Mouse (Mus musculus) CD4-positive, CD25-positive, alpha-beta regulatory T cell, adult 9 weeks (primary cell): Measurements from ENCODE around the gene Olfr702. TPM values are rescaled to one million over a fixed set of nuclear protein-coding genes. Genes with fewer than 3 reads are reported as not detected.

Experiments used
- polyA plus RNA-seq: library from polyadenylated mRNA; unstranded; fragments of 100-300 nt; shearing (Covaris generic); gene quantifications from one replicate; pipeline ENCODE4 v1.2.1, GENCODE M21; 2017

The Olfr702 gene
- polyA plus RNA-seq, result not detected

DNA sequence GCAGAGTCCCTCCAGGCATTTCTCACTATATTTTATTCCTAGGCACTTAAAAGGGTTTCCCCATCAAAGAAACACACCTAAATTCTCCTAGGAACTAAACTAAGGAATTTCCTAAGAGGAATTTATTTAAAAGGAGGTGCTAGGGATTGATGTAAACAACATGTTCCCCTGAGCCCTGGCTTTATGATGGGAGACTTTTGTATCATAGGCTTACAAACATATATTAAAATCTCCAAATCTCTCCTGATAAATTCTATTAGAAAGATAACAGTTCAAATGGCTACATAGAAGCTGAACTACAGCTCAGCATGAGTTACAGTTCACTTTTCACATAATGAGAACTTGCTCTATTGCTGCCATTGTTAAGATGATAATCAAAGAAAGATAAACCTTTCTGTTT is at the start of gene Olfr702:
Gene Olfr702 (minus strand): TSS at position 101 of the 400 bp plus-strand sequence.

DNA sequence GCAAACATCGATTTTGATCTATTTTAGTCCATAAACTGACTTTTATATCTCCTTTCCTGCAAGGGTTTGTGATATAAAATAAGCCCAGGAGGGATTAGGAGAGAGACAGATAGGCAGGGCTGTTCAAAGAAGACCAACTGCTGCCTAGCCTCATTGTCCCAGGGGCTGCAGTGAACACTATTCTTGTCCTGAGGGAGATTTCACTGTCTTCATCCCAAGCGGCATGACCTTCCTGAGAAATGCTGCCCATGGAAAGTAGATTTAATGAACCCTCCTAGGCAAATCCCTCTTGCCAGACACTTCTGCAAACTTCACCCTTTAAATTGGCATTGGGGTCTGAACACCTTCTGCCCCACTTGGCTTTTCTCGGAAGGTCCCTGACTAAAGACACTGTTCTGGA is 43.1 kb upstream of the Olfr702 start, which contains the start of gene Olfr705:
Gene Olfr705 (minus strand): TSS at position 101 of the 400 bp plus-strand sequence.

GRCm38 (mm10) chr7:106862885-106863284 is 29.2 kb upstream of the Olfr702 start, which contains the start of gene Olfr704:
Olfr704 (plus strand) TSS chr7:106863185.

DNA sequence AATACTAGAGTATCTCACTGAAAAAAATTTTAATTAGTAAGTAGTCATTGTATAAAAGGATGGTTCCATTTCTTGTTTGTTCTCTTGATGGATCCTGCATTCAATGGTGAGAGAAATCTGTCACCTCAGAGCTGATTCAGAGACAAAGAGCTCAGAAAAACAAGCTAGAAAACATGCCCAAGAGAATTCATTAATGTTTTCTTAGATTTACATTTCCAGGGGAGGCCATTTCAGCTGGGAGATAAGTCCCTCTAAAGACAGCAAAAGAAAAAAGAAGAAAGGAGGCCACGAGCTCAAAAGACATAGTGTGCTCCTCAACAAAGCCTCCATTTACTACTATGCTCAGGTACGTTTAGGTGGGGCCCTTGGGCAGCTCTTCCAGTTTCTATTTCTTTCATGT is 9.4 kb upstream of the Olfr702 start, which contains the start of gene Olfr703:
Gene Olfr703 (plus strand): TSS at position 301 of the 400 bp plus-strand sequence.

DNA sequence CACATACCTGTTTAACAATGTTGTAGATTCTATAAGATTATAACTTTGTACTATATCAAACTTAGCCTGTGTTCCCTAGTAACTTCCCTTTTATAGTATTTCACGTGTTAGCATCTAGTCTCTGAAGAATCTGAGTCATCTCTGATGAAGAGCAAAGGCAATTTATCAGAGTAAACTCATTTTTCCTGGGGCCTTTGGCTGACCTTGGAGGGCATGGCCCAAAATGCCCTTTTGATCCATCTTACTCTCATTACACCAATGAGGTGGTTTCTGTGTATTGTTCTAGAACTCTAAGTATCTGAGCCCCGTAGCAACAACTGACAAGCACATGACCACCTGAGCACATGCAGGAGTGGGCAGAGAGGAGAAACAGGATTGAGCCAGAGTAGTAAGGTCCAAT is 19.9 kb downstream of the Olfr702 start, which contains the start of gene Olfr701:
Gene Olfr701 (plus strand): TSS at position 301 of the 400 bp plus-strand sequence.

DNA sequence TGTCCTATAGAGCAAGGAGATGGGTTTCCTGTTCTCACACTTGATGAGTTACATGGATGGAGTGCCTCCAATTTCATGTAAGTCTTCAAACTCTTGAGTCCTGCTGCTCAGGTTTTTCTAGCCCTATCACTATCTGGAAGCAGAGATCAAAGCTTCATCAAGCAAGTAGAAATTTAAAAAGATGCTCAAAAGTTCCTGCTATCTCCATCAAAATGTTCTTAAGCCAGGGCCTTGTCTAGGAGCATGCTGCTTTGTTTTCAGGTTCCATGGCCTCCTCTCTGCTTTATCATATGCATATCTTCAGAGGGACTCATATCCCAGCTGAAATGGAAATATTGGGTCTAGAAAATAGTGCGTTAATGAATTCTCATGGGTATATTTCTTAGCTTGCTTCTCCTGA is 25.0 kb downstream of the Olfr702 start, which contains the start of gene Olfr700:
Gene Olfr700 (minus strand): TSS at position 101 of the 400 bp plus-strand sequence.

DNA sequence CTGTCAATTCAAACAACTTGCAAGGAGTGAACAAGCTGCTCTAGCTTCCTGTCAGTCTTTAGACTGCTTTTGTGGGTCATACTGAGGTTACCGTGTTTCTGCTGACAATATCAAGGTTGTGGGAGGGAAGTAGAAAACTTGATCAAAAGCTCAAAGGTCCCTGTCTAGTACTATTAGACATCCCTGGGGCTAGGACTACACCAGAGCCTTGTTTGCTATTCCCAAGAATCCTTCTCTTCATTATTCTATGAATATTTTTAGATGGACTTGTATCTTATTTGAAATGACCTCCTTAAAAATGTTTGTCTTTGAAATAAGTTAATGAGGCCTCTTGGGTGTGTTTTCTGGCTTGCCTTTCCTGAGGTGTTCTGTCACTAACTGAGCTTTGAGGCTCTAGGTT is 40.6 kb downstream of the Olfr702 start, which contains the start of gene Olfr699:
Gene Olfr699 (minus strand): TSS at position 101 of the 400 bp plus-strand sequence.

Other genes starting within 250 kb of the Olfr702 start
- gene Olfr693, start 153.3 kb downstream of the Olfr702 start, polyA plus RNA-seq, result not detected
- not detected for gene Olfr694, start 142.1 kb downstream of the Olfr702 start, polyA plus RNA-seq
- gene Olfr695, start 117.5 kb downstream of the Olfr702 start, polyA plus RNA-seq, result not detected
- not detected for gene Olfr697, start 91.5 kb downstream of the Olfr702 start, polyA plus RNA-seq
- not detected for gene Olfr698, start 78.5 kb downstream of the Olfr702 start, polyA plus RNA-seq
- not detected for gene Olfr699, start 40.7 kb downstream of the Olfr702 start, polyA plus RNA-seq
- not detected for gene Olfr700, start 25.1 kb downstream of the Olfr702 start, polyA plus RNA-seq
- not detected for gene Olfr701, start 19.8 kb downstream of the Olfr702 start, polyA plus RNA-seq
- not detected for gene Olfr703, start 9.5 kb upstream of the Olfr702 start, polyA plus RNA-seq
- gene Olfr704, start 29.3 kb upstream of the Olfr702 start, polyA plus RNA-seq, result not detected
- not detected for gene Olfr705, start 43.0 kb upstream of the Olfr702 start, polyA plus RNA-seq
- not detected for gene Olfr706, start 54.3 kb upstream of the Olfr702 start, polyA plus RNA-seq
- not detected for gene Olfr707, start 67.3 kb upstream of the Olfr702 start, polyA plus RNA-seq
- not detected for gene Olfr1532-ps1, start 74.1 kb upstream of the Olfr702 start, polyA plus RNA-seq
- not detected for gene Olfr709-ps1, start 98.3 kb upstream of the Olfr702 start, polyA plus RNA-seq
- not detected for gene Olfr710, start 114.4 kb upstream of the Olfr702 start, polyA plus RNA-seq
- not detected for gene Olfr6, start 130.0 kb upstream of the Olfr702 start, polyA plus RNA-seq
- gene Olfr711, start 141.6 kb upstream of the Olfr702 start, polyA plus RNA-seq, result not detected
- not detected for gene Olfr2, start 172.2 kb upstream of the Olfr702 start, polyA plus RNA-seq
- gene Olfr713, start 197.3 kb upstream of the Olfr702 start, polyA plus RNA-seq, result not detected
- gene Olfr714, start 237.1 kb upstream of the Olfr702 start, polyA plus RNA-seq, result not detected